Mouse (Mus musculus) liver, postnatal 0 days (tissue): ENCODE measurements at regions not wholly inside any gene's neighbourhood (a gene's known extent, or its start where the extent isn't known, plus 50 kb on each side); places are given as distances from the start of the nearest gene placed in this dataset.

Source experiments
- CTCF ChIP-seq: sonication (generic); IDR thresholded peaks from 2 replicates; pipeline ENCODE4 v1.5.1; 2016; ENCODE audit warnings: antibody characterized with exemption, low read depth
- EP300 ChIP-seq: IDR thresholded peaks from 2 replicates; pipeline ENCODE4 v1.6.1; 2016; ENCODE audit warnings: antibody characterized with exemption, low read depth, mild to moderate bottlenecking

DNA sequence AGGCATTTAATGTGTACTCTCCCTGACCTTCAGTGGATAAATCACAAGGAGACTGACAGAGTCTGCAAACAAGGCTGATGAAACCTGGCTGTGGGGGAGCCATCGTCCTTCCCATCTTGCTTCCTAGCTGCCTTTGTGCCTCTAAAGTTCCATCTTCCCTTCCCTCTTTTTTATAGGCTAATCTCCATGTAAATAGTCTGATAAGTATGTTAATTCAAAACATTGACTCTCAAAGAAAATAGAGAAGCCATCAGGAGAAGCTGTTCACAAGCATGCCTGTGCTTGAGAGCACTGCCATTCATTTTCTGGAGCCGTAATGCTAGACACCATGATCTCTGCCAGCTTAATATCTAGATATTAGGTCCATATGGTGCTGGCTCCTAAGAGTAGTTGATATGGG lies 55.7 kb upstream of the Gpc6 start:
- TF ChIP-seq EP300 = no peak
- TF ChIP-seq CTCF = no peak
